Comparison of ENCODE assay signal across 9 mouse cellular contexts in genomic region chr9:52940964-52941636, GRCm38 (mm10).
DNase-seq lines count a peak whose midpoint lies in the region; ATAC-seq and TF ChIP-seq lines count a peak whose summit lies in the region.
"Had no signal": no experiment of that assay in that cellular context is flagged by ENCODE, and none has a peak within 500 bp of the region (broad histone marks: within the 10 kb centered on the region; RNA-seq: fewer than 3 reads in every experiment).

No protein-coding gene starts in this region.

- ATAC-seq in heart, embryonic 12.5 days (ENCODE audit: insufficient number of reproducible peaks, low FRiP score): no peak
- ATAC-seq in forebrain, embryonic 14.5 days: peak; percentile 94
- peak; percentile 53 for ATAC-seq in lung, postnatal 0 days
- no peak for ATAC-seq in intestine, embryonic 16.5 days

- H3K9ac ChIP-seq in heart, embryonic 12.5 days: no peak overlapping the region
- H3K9ac ChIP-seq in forebrain, embryonic 14.5 days (ENCODE audit: low read length): no peak overlapping the region
- H3K9ac ChIP-seq in lung, postnatal 0 days (replicated peaks; ENCODE audit: low read depth): no peak overlapping the region
- H3K9ac ChIP-seq in intestine, embryonic 16.5 days (ENCODE audit: low read depth, low read length): no peak overlapping the region

- no peak for TF ChIP-seq EP300 in lung, postnatal 0 days (IDR thresholded peaks at IDR 0.05)

- no peak overlapping the region for H3K4me3 ChIP-seq in heart, embryonic 12.5 days
- H3K4me3 ChIP-seq in forebrain, embryonic 14.5 days (ENCODE audit: low read depth, low read length): no peak overlapping the region
- H3K4me3 ChIP-seq in lung, postnatal 0 days (ENCODE audit: low read depth, low read length): no peak overlapping the region
- no peak overlapping the region for H3K4me3 ChIP-seq in intestine, embryonic 16.5 days (ENCODE audit: low read length)

- H3K27ac ChIP-seq in heart, embryonic 12.5 days (ENCODE audit: poor library complexity, severe bottlenecking): no peak overlapping the region
- H3K27ac ChIP-seq in forebrain, embryonic 14.5 days (ENCODE audit: low read depth, low read length): peak overlapping the region; percentile 56
- peak overlapping the region; percentile 47; the same call in 1 of the 2 replicates for H3K27ac ChIP-seq in lung, postnatal 0 days (ENCODE audit: low read length)
- no peak overlapping the region for H3K27ac ChIP-seq in intestine, embryonic 16.5 days (ENCODE audit: low read length)
- H3K27ac ChIP-seq: macrophage had no signal

- WGBS in heart, embryonic 12.5 days: 37% methylated on average over 11 of the region's 11 CpGs
- WGBS in forebrain, embryonic 14.5 days: 18% methylated on average over 11 of the region's 11 CpGs
- WGBS in lung, postnatal 0 days: 21% methylated on average over 11 of the region's 11 CpGs
- 42% methylated on average over 11 of the region's 11 CpGs for WGBS in intestine, embryonic 16.5 days

- TF ChIP-seq CTCF in lung, postnatal 0 days (IDR thresholded peaks at IDR 0.05): no peak

- H3K36me3 ChIP-seq in heart, embryonic 12.5 days: no peaks in the 10 kb centered on the region
- H3K36me3 ChIP-seq in forebrain, embryonic 14.5 days (ENCODE audit: control insufficient read depth, insufficient read depth, low read length): no peaks in the 10 kb centered on the region
- no peaks in the 10 kb centered on the region for H3K36me3 ChIP-seq in lung, postnatal 0 days (ENCODE audit: insufficient read depth, low read length)
- H3K36me3 ChIP-seq in intestine, embryonic 16.5 days (ENCODE audit: control insufficient read depth, insufficient read depth, low read length): no peaks in the 10 kb centered on the region

- intact Hi-C loops in left cerebral cortex, postnatal 25 days (cut with DNase I): no loop called here

- 0 out of 2 replicates have a peak overlapping the region, but pooled peaks have one; percentile 7 for H3K4me2 ChIP-seq in heart, embryonic 12.5 days
- H3K4me2 ChIP-seq in forebrain, embryonic 14.5 days (ENCODE audit: low read length): 0 out of 2 replicates have a peak overlapping the region, but pooled peaks have one; percentile 16
- H3K4me2 ChIP-seq in lung, postnatal 0 days (replicated peaks; ENCODE audit: low read depth, low read length): no peak overlapping the region
- no peak overlapping the region for H3K4me2 ChIP-seq in intestine, embryonic 16.5 days (ENCODE audit: low read depth, low read length)

- no peak for DNase-seq in heart, adult 8-10 months (ENCODE audit: low spot score)
- DNase-seq in adrenal gland, postnatal 10 days: peak; percentile 32
- peak; percentile 83 for DNase-seq in forebrain, embryonic 14.5 days (ENCODE audit: low spot score)
- peak; percentile 47 for DNase-seq in lung, postnatal 0 days (ENCODE audit: low spot score)
- no peak for DNase-seq in c-Kit-positive CD71-positive TER-119-positive erythroid progenitor cells, embryonic 14.5 days (ENCODE audit: low spot score)
- no peak for DNase-seq in left cerebral cortex, postnatal 25 days (ENCODE audit: low spot score in 2 of 2)

- H3K9me3 ChIP-seq in heart, embryonic 12.5 days (replicated peaks): no peaks in the 10 kb centered on the region
- no peaks in the 10 kb centered on the region for H3K9me3 ChIP-seq in forebrain, embryonic 14.5 days (replicated peaks; ENCODE audit: control insufficient read depth, low read length)
- no peaks in the 10 kb centered on the region for H3K9me3 ChIP-seq in lung, postnatal 0 days (ENCODE audit: low read length)
- no peaks in the 10 kb centered on the region for H3K9me3 ChIP-seq in intestine, embryonic 16.5 days (ENCODE audit: control insufficient read depth, low read length)

- peaks cover 13% of the 10 kb centered on the region for H3K4me1 ChIP-seq in heart, embryonic 12.5 days (replicated peaks)
- H3K4me1 ChIP-seq in forebrain, embryonic 14.5 days (ENCODE audit: control insufficient read depth, insufficient read depth, low read length): peaks cover 11% of the 10 kb centered on the region
- no peaks in the 10 kb centered on the region for H3K4me1 ChIP-seq in lung, postnatal 0 days (ENCODE audit: insufficient read depth, low read depth, low read length)
- H3K4me1 ChIP-seq in intestine, embryonic 16.5 days (ENCODE audit: control insufficient read depth, insufficient read depth, low read length): no peaks in the 10 kb centered on the region; the same call in 1 of the 2 replicates

- H3K27me3 ChIP-seq in heart, embryonic 12.5 days (replicated peaks): no peaks in the 10 kb centered on the region
- no peaks in the 10 kb centered on the region for H3K27me3 ChIP-seq in forebrain, embryonic 14.5 days (replicated peaks; ENCODE audit: control insufficient read depth, insufficient read depth, low read length)
- H3K27me3 ChIP-seq in lung, postnatal 0 days (replicated peaks; ENCODE audit: insufficient read depth, low read length): no peaks in the 10 kb centered on the region
- no peaks in the 10 kb centered on the region for H3K27me3 ChIP-seq in intestine, embryonic 16.5 days (replicated peaks; ENCODE audit: control insufficient read depth, insufficient read depth, low read length)

Comparison
In these comparisons a context has a peak if more than half of its experiments do, and no peak if none do; other contexts are left out.
1. ATAC-seq: peak in forebrain, embryonic 14.5 days (single experiment) and lung, postnatal 0 days (single experiment); none in heart, embryonic 12.5 days (single experiment) and intestine, embryonic 16.5 days (single experiment).
2. H3K27ac ChIP-seq: peak in forebrain, embryonic 14.5 days (single experiment) and lung, postnatal 0 days (single experiment); none in heart, embryonic 12.5 days (single experiment) and intestine, embryonic 16.5 days (single experiment).
3. H3K4me2 ChIP-seq: peak in heart, embryonic 12.5 days (single experiment) and forebrain, embryonic 14.5 days (single experiment); none in lung, postnatal 0 days (single experiment) and intestine, embryonic 16.5 days (single experiment).
4. DNase-seq: peak in adrenal gland, postnatal 10 days (single experiment), forebrain, embryonic 14.5 days (single experiment) and lung, postnatal 0 days (single experiment); none in heart, adult 8-10 months (single experiment), c-Kit-positive CD71-positive TER-119-positive erythroid progenitor cells, embryonic 14.5 days (single experiment) and left cerebral cortex, postnatal 25 days (0 of 2).